Mouse (Mus musculus) CD8-positive naive resting alpha-beta T cell, adult 2 months (primary cell): Measurements from ENCODE around the gene Hspa1a.
"Not testable (repeated sequence)": the region's sequence is repeated elsewhere in the genome, so short reads cannot be mapped to it uniquely, and the experiment has no call there.

ENCODE experiments used
- DNase-seq, 2 experiments: peaks; one replicate each; pipeline ENCODE4 v3.0.0; 2022; ENCODE audit warnings: low read depth in 2 of 2, low spot score in 2 of 2

Gene Hspa1a

DNA sequence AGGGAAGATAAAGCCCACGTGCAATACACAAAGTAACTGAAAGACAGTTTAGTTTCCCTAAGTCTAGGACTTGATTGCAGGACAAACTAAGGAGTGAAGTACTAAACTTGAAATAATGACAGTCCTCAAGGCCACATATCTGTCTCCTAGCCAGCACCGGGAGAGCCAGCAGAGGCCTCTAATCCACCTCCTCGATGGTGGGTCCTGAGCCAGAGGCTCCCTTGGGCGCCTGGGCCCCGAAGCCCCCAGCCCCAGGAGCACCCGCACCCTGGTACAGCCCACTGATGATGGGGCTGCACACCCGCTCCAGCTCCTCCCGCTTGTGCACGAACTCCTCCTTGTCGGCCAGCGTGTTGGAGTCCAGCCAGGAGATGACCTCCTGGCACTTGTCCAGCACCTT, 2.1 kb downstream of the Hspa1a start, which contains the start of gene Gm20481:
Gene Gm20481, plus strand, starts transcription at position 91 of the 400 bp plus-strand sequence.
- DNase-seq: not testable (repeated sequence)

DNA sequence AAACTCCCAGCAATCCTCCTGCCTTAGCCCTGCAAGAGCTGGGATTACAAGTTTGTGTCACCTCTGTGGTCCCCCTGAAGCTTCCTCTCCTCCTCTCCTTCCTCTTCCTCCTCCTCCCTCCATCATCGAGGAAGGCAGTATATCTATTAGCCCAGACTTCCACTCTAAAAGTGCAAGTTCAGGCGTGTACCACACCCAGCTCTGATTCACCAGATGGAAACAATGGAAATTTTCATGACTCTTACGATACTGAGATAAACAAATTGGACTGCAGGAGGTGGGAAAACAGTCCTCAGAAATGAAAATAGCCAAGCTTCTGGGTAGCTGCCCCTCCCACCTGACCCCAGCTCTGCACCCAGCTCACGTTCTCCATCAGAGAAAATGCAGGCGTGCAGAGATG, 6.3 kb downstream of the Hspa1a start:
- no peak for DNase-seq

DNA sequence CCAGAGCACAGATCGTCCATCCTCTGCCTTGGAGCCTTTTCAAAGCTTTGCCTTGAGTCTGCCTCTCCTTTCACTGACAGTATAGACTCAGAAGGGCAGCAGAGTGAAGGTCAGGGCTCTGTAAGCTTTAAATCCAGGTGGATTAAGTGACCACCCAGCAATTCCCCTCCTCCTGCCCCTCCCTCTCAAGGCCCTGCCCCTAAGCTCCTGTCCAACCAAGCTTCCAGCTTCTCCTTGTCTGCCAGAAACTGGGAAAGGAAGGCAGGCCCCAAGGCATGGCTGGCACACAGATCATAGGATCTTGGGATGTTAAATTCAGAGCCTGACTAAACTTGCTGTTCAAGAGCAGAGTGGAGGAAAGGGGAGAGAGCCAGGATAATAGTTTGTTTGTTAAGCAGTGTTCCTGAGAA, 7.3 kb downstream of the Hspa1a start:
- no peak for DNase-seq

DNA sequence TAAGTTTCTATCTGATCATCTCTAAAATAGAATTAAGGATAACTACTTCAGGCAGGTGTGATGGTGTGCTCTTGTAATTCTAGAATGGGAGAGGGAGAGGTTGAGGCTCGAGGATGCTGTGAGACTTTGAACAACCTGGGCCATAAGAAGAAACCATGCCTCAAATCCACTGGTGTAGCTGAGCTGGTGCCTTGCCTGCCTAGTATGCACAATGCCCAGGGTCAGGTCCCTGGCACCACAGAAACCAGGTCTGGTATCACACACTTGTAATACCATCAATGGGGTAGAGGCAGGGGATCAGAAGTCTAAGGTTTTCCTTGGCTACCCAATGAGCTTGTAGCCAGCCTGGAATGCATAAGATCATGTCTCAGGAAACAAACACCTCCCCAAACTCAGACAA, 9.1 kb downstream of the Hspa1a start:
- no peak for DNase-seq

DNA sequence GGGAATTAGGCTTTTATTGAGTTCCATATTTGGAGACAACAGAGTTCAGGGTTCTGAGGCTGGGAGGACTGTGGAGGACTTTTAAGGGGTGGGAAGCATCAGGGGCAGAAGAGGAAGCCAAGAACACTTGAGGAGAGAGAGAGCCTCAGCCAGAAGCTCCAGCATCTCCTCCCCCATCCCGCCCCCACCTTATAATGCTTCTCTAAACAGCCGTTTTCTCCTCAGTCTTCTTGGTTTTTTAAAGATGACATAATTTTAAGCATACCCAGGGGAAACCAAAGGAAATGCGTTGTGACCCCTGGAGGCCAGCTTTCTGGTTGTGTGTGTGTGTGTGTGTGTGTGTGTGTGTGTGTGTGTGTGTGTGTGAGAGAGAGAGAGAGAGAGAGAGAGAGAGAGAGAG, 9.8 kb downstream of the Hspa1a start:
- DNase-seq: no peak

DNA sequence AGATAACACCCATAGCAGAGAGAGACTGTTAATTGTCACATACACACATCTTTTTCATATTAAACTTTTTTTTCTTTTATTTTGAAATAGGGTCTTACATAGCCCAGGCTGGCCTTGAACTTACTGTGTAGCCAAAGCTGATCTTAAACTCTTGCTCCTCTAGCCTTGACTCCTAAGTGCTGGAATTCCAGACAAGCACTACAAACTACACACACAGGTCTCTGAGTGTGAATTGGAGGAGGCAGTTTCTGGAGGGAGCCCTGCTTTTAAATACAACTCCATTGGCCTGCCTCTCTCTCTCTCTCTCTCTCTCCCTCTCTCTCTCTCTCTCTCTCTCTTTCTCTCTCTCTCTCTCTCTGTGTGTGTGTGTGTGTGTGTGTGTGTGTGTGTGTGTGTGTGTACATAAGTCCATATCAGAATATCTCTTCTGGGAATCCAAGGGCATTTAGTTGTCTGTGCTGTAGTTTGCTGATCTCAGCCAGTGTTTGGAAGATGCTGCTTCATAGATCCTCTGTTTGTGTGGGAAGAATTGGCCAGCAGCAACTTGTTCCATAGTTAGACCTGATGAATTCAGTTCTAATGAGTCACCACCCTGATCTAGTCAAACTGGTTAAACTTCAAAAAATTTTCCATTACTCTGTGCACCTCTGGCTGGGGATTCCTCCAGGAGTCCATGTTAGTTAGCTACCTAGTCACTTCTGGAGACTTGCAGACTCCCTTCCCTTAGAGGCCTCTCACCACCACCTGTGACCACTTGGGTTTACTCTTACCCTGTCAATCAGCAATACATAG, 11.1 kb downstream of the Hspa1a start:
- DNase-seq: no peak

DNA sequence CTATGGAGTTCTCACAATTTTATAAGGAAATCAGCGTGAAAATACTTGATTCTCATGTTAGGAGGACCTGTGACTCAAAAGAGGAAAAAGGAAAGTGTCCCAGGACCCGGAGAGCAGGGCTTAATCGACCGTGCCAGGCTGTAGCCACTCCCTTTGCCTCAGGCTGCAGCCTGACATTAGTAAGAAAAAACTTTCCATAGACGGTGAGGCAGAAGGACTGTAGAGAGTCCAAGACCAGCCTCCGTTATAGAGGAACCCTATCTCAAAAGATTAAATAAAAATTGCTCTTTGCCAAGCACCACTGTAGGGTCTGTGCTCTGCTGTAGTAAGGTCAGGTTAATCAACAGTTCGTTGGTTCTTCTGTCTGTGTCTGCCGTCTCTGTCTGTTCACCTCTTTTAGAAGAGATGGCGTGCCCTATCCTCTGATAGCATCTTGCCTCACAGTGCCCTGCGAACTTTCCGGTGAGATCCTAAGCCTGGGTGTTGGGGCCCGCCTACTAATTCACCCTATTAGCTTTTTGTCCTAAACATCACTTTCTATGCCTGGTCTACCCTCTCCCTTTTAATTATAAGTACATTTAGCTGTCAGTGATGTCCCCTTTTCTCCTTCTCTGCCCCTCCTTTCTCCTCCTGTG, 12.0 kb downstream of the Hspa1a start:
- DNase-seq: no peak

DNA sequence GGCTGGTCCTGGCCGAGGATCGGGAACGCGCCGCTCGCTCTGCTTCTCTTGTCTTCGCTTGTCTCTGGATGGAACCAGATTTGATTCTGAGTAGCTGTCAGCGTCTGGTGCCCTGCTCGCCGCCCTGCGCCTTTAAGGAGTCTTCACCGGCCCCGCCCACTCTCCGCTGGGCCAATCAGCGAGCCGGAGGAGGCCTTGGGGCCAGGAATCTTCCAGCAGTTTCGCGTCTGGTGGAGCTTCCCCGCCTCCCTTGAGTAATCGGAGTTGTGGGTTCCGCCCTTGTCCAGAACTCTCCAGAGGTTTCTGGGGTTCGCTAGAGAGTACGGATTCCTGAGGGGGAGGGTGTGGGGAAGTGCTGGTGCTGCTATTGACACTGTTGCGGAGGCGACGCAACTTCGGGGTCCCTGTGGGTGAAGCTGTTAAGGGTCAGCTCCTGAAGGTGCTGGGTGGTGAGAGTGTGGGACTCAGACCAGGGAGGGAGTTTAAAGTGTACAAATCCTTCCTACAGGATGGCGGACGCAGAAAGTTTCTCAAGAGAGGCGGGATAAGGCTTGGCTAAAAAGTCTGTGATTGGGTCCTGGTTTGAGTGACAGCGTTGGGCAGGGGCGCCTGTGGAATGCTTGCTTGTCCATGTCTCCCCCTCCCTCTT, 12.7 kb downstream of the Hspa1a start, which contains the start of gene Hspa1b:
Gene Hspa1b, minus strand, starts transcription at position 109 of the 649 bp plus-strand sequence.
- DNase-seq: peak; percentile 45 to 64

DNA sequence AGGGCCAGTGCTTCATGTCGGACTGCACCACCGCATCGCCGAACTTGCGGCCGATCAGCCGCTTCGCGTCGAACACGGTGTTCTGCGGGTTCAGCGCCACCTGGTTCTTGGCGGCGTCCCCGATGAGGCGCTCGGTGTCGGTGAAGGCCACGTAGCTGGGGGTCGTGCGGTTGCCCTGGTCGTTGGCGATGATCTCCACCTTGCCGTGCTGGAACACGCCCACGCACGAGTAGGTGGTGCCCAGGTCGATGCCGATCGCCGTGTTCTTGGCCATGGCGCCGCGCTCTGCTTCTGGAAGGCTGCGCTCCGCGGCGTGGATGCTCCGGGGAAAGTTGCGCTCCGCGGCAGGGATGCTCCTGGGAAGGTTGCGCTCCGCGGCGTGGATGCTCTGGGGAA, 13.2 kb downstream of the Hspa1a start:
- DNase-seq: not testable (repeated sequence)

DNA sequence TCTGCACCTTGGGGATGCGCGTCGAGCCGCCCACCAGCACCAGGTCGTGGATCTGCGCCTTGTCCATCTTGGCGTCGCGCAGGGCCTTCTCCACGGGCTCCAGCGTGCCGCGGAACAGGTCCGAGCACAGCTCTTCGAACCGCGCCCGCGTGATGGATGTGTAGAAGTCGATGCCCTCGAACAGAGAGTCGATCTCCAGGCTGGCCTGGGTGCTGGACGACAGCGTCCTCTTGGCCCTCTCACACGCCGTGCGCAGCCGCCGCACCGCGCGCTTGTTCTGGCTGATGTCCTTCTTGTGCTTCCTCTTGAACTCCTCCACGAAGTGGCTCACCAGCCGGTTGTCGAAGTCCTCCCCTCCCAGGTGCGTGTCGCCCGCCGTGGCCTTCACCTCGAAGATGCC, 14.0 kb downstream of the Hspa1a start:
- not testable (repeated sequence) for DNase-seq

DNA sequence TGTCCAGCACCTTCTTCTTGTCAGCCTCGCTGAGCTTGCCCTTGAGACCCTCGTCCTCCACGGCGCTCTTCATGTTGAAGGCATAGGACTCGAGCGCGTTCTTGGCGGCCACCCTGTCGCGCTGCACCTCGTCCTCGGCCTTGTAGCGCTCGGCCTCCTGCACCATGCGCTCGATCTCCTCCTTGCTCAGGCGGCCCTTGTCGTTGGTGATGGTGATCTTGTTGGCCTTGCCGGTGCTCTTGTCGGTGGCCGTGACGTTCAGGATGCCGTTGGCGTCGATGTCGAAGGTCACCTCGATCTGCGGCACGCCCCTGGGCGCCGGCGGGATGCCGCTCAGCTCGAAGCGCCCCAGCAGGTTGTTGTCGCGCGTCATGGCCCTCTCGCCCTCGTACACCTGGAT, 14.7 kb downstream of the Hspa1a start:
- DNase-seq: not testable (repeated sequence)

DNA sequence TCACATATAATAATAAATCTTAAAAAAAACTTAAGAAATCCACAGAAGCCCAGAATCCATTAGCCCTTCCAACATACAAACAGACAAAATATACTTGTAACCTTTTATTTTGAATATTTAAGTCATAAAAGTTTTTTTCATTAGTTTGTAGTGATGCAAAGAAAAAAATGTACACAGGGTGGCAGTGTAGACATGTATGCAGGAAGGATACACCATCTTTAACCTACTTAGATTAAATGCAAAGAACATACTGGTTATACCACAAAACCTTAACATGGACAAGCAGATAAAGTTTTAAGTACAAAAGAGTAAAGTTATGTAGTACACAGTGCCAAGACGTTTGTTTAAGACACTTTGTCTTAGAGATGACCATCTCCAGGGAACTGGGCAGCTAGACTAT, 15.6 kb downstream of the Hspa1a start:
- DNase-seq: no peak

DNA sequence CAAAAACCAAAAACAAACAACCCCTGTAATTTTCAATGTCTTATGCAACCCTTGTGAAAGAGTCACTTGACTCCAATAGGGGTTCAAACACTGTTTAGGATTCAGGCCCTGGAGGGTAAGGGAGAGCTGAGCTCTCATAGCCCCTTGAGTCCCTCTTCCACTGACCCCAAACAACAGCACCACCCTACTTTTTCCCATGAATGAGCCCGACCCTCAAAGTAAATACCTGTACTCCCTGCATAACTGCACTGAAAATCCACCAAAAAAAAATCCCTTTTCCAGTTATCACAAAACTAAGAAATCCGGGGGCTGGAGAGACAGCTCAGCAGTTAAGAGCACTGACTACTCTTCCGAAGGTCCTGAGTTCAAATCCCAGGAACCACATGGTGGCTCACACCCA, 16.1 kb downstream of the Hspa1a start:
- no peak for DNase-seq

DNA sequence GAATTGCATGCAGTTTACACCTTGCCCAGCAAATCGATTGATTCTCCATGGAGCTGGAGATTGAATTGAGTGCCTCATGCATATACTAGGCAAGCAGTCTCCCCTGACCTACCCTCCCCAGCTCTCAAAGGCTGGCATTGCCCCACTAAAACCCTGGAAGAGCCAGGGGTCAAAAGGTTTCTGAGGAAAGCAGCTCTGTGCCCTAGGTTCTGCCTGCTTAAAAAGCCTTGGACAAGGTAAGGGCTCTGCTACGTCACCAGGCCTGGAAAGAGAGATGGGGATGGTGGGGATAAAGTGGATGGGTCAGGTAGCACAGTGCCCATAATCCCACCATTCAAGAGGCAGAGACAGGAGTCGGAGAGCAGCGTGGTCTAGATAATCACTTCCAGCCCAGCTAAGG, 17.1 kb downstream of the Hspa1a start:
- DNase-seq: no peak

DNA sequence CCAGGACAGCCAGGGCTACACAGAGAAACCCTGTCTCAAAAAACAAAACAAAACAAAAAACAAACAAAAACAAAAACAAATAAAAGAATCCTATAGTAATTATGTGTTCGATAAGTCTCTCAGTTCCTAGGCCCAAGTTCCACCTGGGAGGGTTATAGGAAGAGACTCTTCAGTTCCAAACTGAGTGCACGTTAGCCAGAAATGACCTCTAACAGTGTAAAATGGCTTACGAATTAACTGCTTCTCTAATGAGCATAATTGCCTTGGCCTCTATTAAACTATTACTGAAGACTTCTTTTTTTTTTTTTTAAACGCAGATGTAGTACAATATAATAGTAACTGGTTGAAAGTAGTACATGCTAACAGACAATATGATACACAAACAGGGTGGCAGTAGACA, 18.1 kb downstream of the Hspa1a start:
- DNase-seq: no peak

DNA sequence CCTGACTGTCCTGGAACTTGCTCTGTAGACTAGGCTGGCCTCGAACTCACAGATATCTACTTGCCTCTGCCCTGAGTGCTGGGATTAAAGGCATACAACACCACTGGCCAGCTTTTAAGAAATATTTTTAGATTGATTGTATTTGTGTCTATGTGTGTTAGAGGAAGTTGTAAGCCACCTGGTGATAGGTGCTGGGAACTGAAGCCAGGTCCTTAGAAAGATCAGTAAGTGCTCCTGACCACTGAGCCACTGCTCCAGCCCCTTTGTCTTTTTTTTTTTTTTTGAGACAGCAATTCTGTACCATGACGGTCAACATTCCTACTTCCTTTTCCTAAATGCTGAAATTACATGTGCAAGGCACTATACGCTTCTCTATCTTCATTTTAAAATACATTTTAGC, 18.7 kb downstream of the Hspa1a start:
- no peak for DNase-seq

DNA sequence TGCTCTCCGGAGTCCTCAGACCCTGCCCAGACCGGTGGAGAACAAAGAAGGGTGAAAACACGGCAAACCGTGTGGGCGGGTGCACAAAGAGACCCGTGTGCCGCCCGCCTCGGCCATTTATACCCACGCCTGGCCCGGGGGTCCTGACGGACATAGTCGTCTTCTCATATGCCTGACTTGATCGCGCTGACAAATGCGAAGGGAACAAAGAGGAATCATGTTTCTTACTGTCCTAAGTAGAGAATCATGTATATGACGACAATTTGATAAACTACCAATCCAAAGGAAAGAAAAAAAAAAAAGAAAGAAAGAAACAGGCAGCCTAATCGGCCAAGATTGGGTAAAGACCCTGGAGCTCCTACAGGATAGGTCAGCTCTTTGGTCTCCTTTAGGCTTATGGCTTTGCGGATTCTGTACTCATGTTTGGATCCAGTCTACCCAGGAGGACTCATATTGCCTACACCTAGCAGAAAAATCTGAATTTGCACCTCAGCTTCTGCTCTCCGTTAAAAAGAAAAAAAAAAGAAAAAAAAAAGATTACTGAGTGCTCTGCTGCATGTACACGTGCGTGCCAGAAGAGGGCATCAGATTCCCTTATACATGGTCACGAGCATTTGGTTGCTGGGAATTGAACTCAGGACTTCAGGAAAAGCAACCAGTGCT, 19.4 kb downstream of the Hspa1a start:
- peak; percentile 67 for DNase-seq

DNA sequence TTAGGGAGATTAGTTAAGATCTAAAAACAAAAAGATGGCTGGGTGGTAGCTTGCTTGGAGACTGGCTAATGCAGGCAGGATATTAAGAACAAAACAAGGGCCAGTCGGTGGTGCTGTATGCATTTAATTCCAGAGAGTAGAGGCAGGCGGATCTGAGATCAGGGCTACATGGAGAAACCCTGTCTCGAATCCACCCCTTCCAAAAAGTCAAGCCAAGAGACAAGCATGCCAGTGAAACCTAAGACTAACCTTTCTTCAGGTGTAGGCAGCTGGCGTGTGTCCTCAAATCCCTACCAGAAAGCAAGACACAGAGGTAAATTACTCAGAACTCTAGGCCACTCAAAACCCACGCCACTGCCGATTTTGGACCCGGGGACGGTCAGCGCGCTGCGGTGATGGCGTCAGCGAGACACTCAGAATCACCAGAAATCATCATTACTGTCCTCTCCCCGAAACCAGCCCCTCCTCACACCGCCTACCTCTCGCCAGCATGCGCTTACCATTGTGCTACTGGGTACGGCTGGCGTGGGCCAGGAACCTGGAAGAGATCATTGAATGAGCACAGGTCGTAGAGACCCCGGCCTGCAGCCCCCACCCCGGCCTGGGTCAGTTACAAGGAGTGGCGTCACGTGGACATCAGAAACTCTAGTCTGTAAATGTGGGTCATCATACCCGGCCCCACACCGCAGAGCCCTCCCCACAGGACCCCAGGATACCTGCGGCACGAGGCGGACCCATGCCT, 20.1 kb downstream of the Hspa1a start:
- DNase-seq: peak in 1 of 2 experiments; percentile 11

DNA sequence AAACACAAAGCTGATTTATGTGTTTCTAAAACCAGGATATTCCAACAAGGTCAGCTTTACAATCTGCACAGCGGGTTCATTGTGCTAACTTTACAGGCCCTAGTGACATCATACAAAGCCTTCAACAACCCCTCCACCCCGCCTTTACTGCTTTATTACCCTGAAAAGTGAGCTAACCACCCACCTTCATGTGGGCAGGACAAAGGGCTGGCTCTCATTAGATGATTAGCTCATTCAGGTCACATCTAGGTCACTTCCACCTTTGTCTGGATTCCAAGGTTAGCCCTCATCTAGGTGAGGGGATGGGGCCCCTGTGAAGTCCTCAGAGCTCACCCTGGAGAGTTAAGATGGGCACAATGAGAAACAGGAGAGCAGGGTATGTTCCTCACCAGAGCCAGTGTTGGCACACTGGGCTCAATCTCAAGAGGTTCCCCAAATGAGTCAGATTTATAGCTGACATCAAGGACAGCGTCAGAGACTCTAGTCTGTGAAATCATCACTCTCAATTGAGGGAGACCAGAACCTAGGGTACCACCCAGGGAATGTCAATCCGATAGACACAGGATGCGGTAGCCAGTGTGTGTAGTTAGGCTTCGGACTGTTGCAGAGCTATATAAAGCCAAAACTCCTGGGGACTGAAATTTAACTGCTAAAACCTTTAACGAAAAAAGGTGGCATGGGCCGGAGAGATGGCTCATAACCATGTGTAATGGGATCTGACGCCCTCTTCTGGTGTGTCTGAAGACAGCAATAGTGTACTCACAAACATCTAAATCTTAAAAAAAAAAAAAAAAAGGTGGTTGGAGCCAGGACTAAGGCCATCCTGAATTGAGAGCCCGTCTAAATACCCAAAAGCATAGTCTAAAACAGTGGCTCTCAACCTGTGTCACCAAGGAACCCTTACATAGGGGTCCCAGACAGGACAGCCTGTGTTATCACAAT, 21.2 kb downstream of the Hspa1a start:
- DNase-seq: no peak

DNA sequence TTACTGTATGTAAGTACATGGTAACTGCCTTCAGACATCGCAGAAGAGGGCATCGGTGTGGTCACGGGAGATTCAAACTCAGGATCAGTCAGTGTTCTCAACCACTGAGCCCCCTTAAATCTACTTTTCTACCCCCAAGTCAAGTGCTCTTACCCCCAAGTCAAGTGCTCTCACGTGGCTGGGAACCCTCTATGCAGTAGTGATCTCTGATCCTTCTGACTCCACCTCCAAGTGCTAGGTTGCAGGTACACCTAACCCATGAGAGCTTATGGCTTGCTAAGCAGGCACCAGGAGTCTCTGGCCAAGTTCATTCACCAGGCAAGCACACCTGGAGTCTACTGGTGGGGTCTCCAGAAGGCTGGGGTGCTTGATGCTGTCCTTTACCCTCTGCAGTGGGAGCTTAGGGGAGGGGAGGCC, 22.4 kb downstream of the Hspa1a start:
- DNase-seq: no peak
